Mouse (Mus musculus) CH12.LX (cell line): ENCODE data around the gene Aimp1. TPM values are rescaled to one million over a fixed set of nuclear protein-coding genes. Genes with fewer than 3 reads are reported as not detected.

Source experiments
- DNase-seq: peaks from one replicate; pipeline ENCODE4 v3.0.0-alpha.2; 2013; ENCODE audit errors: extremely low read depth
- H3K27ac ChIP-seq: 2 replicates; pipeline ENCODE4 v1.5.1; 2012; ENCODE audit warnings: low read depth, mild to moderate bottlenecking, control low read depth, moderate library complexity; ENCODE audit not compliant: insufficient read depth
- H3K27me3 ChIP-seq: replicated peaks from 2 replicates; pipeline ENCODE3; 2012; ENCODE audit warnings: inconsistent platforms
- H3K36me3 ChIP-seq, 2 experiments: replicated peaks in 1 of 2; 2 replicates each; pipeline versions ENCODE3 to v1.6.1; 2012; ENCODE audit warnings: inconsistent platforms in 1 of 2, low read length in 1 of 2, mild to moderate bottlenecking in 1 of 2, mixed read lengths in 1 of 2, moderate library complexity in 1 of 2; ENCODE audit not compliant: control insufficient read depth in 1 of 2, insufficient read depth in 1 of 2
- H3K4me1 ChIP-seq, 2 experiments: 2 replicates each; pipeline ENCODE4 v1.6.1; 2012; ENCODE audit warnings: inconsistent platforms in 1 of 2, moderate library complexity in 1 of 2; ENCODE audit not compliant: insufficient read depth in 2 of 2, control insufficient read depth in 1 of 2
- H3K4me2 ChIP-seq: 2 replicates; pipeline ENCODE4 v1.6.1; 2012; ENCODE audit warnings: low read depth, mild to moderate bottlenecking, control low read depth; ENCODE audit not compliant: poor library complexity, insufficient read depth, severe bottlenecking
- H3K4me3 ChIP-seq, 3 experiments: fragments of 150-350 bp in 1 of 3; sonication (generic) in 1 of 3; replicated peaks in 1 of 3; 2 replicates each; pipeline versions ENCODE3 to v1.5.1; 2011 to 2012; ENCODE audit warnings: low read depth in 2 of 3, low read length in 2 of 3, mild to moderate bottlenecking in 2 of 3, moderate library complexity in 2 of 3, control low read depth in 1 of 3, improper control_type of control experiment in 1 of 3, inconsistent platforms in 1 of 3, mixed read lengths in 1 of 3; ENCODE audit not compliant: poor library complexity in 1 of 3
- H3K79me2 ChIP-seq: replicated peaks from 2 replicates; pipeline ENCODE4 v1.6.1; 2012; ENCODE audit warnings: mild to moderate bottlenecking, moderate library complexity; ENCODE audit not compliant: control insufficient read depth, poor library complexity, insufficient read depth, severe bottlenecking; ENCODE audit errors: extremely low read depth
- H3K9ac ChIP-seq: 2 replicates; pipeline ENCODE4 v1.6.1; 2012; ENCODE audit warnings: low read depth, mild to moderate bottlenecking, control low read depth, moderate library complexity; ENCODE audit not compliant: insufficient read depth
- H3K9me3 ChIP-seq: replicated peaks from 2 replicates; pipeline ENCODE3; 2012; ENCODE audit warnings: low read length, inconsistent platforms, mixed read lengths
- CTCF ChIP-seq, 2 experiments: IDR thresholded peaks in 1 of 2; conservative IDR thresholded peaks in 1 of 2; 2 replicates each; pipeline ENCODE4 v1.5.1; 2011 to 2012; ENCODE audit warnings: low read depth in 2 of 2, low read length in 2 of 2, improper control_type of control experiment in 1 of 2, inconsistent platforms in 1 of 2, mild to moderate bottlenecking in 1 of 2, moderate library complexity in 1 of 2
- ELF1 ChIP-seq: IDR thresholded peaks from 2 replicates; pipeline ENCODE4 v1.6.1; 2014; ENCODE audit warnings: low read depth, mild to moderate bottlenecking, inconsistent platforms, low read length, improper control_type of control experiment
- MAX ChIP-seq: IDR thresholded peaks from 2 replicates; pipeline ENCODE4 v1.6.1; 2011; ENCODE audit warnings: low read length, improper control_type of control experiment
- RAD21 ChIP-seq: IDR thresholded peaks from 2 replicates; pipeline ENCODE4 v1.6.1; 2011; ENCODE audit warnings: low read depth, mild to moderate bottlenecking, low read length, improper control_type of control experiment, moderate library complexity
- SMC3 ChIP-seq: IDR thresholded peaks from 2 replicates; pipeline ENCODE4 v1.6.1; 2011; ENCODE audit warnings: low read depth, low read length, improper control_type of control experiment
- ZC3H11A ChIP-seq: IDR thresholded peaks from 2 replicates; pipeline ENCODE4 v1.6.1; 2012; ENCODE audit warnings: low read depth, mild to moderate bottlenecking, inconsistent platforms, low read length, improper control_type of control experiment
- dilution Hi-C: fragments of 300-500 bp; cut with MboI; formaldehyde crosslinking; loops from 2 replicates; pipeline ENCODE4 v1.14.3; 2020; ENCODE audit warnings: low sequenced_read_pairs; ENCODE audit not compliant: extremely low pct_unique_long_range_greater_than_20kb, extremely low pct_ligation_motif_present
- in situ Hi-C: fragments of 300-500 bp; cut with MboI; formaldehyde crosslinking; loops from 3 replicates; pipeline ENCODE4 v1.14.3; 2019; ENCODE audit warnings: low sequenced_read_pairs, low pct_ligation_motif_present, low pct_unique_long_range_greater_than_20kb, mixed read lengths
- polyA plus RNA-seq: library from polyadenylated mRNA; unstranded; fragments of >175 nt; gene quantifications from 2 replicates; pipeline ENCODE4 v1.2.1, GENCODE M21; 2012; ENCODE audit warnings: low read depth; ENCODE audit not compliant: insufficient read length
- total RNA-seq, 2 experiments: library from RNA; depleted of rRNA; stranded (reverse); fragments of 300-350 nt in 1 of 2; fragments of >200 nt in 1 of 2; gene quantifications; 2 replicates each; pipeline ENCODE4 v1.2.3; 2012 to 2014

The Aimp1 gene
- total and polyA plus RNA-seq, 3 experiments: 298 to 390 (median 305) TPM

DNA sequence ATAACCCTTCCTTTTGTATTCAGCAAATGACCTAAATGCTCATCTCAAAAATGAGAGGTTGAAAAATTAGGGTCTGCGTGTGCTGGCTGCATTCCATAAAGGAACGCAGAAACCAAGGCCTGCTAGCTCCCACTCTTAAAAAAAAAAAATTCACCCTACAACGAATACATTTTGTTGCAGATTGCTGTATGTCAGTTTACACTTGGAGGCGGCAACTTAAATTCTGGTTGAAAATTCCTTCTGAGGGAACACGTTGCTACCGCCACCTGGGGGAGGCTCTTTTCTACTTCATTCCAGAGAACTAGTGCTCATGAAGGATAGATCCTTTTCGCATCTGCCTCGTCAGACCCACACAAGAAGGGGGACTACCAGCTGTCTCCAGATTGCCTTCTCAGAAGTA, 55.4 kb downstream of the Aimp1 start:
- Histone ChIP-seq H3K9me3 (no peaks in the 10 kb centered on the region), H3K9ac (no peak overlapping the region), H3K79me2 (no peaks in the 10 kb centered on the region), H3K27ac (no peak overlapping the region), H3K4me3 (no peak overlapping the region), H3K36me3 (no peaks in the 10 kb centered on the region), H3K27me3 (no peaks in the 10 kb centered on the region), H3K4me2 (no peak overlapping the region), H3K4me1 (peaks cover 0 to 4% of the 10 kb centered on the region in 2 experiments; a peak in 1 of 4 replicates)
- in situ Hi-C loops (no loop called here), dilution Hi-C loops (no loop called here)
- DNase-seq: peak; percentile 19
- peak; percentile 66 for TF ChIP-seq RAD21
- TF ChIP-seq SMC3: peak; percentile 76
- TF ChIP-seq ELF1: no peak
- peak in 1 of 2 experiments; percentile 68; a peak in 2 of 4 replicates for TF ChIP-seq CTCF (conservative IDR thresholded peaks at IDR 0.05 in 1 of 2, IDR thresholded peaks at IDR 0.05 in 1 of 2; ENCODE audit: low read depth in 2 of 2, low read length in 2 of 2)
- TF ChIP-seq MAX: no peak
- 0 out of 2 replicates have a peak, but pooled peaks have one; percentile 21 for TF ChIP-seq ZC3H11A

Other genes with a start within 250 kb of the Aimp1 start
- gene Gimd1, start 54.5 kb downstream of the Aimp1 start, total RNA-seq (2012; rRNA removed): not detected in 2 replicates
- gene Gimd1, start 54.5 kb downstream of the Aimp1 start, total RNA-seq (2014; rRNA removed): not detected in 2 replicates
- gene Gimd1, start 54.5 kb downstream of the Aimp1 start, polyA plus RNA-seq: not detected in 2 replicates
- gene Tbck, start 226 bp downstream of the Aimp1 start, total RNA-seq (2012; rRNA removed): 16.9 and 18.7 TPM in 2 replicates
- 13.7 and 14.5 TPM in 2 replicates for gene Tbck, start 226 bp downstream of the Aimp1 start, total RNA-seq (2014; rRNA removed)
- gene Tbck, start 226 bp downstream of the Aimp1 start, polyA plus RNA-seq: 7.4 and 9.2 TPM in 2 replicates